Mouse (Mus musculus) heart, embryonic 12.5 days (tissue): ENCODE results near the gene Hrh3. TPM values are rescaled to one million over a fixed set of nuclear protein-coding genes. Genes with fewer than 3 reads are reported as not detected.

Experiments used
- ATAC-seq: fragments of 200-750 bp; cut with Nextera tagmentation; 2 replicates; pipeline ENCODE4 v1.8.0; 2017; ENCODE audit warnings: moderate TSS enrichment, moderate library complexity; ENCODE audit not compliant: insufficient number of reproducible peaks, low FRiP score
- H3K27ac ChIP-seq: fragments of 300-500 bp; sonication (generic); 2 replicates; pipeline ENCODE4 v1.5.1; 2016; ENCODE audit warnings: mild to moderate bottlenecking, moderate library complexity; ENCODE audit not compliant: poor library complexity, severe bottlenecking
- H3K27me3 ChIP-seq: fragments of 300-500 bp; sonication (generic); replicated peaks from 2 replicates; pipeline ENCODE4 v1.6.1; 2016; ENCODE audit warnings: mild to moderate bottlenecking, moderate library complexity
- H3K36me3 ChIP-seq: fragments of 300-500 bp; sonication (generic); 2 replicates; pipeline ENCODE4 v1.6.1; 2016; ENCODE audit warnings: mild to moderate bottlenecking, moderate library complexity
- H3K4me1 ChIP-seq: fragments of 300-500 bp; sonication (generic); replicated peaks from 2 replicates; pipeline ENCODE4 v1.6.1; 2016; ENCODE audit warnings: mild to moderate bottlenecking
- H3K4me2 ChIP-seq: fragments of 300-500 bp; sonication (generic); 2 replicates; pipeline ENCODE4 v1.6.1; 2016; ENCODE audit warnings: mild to moderate bottlenecking, moderate library complexity
- H3K4me3 ChIP-seq: fragments of 300-500 bp; sonication (generic); 2 replicates; pipeline ENCODE4 v1.5.1; 2016; ENCODE audit warnings: mild to moderate bottlenecking
- H3K9ac ChIP-seq: fragments of 300-500 bp; sonication (generic); 2 replicates; pipeline ENCODE4 v1.6.1; 2016; ENCODE audit warnings: mild to moderate bottlenecking, moderate library complexity
- H3K9me3 ChIP-seq: fragments of 300-500 bp; sonication (generic); replicated peaks from 2 replicates; pipeline ENCODE4 v1.6.1; 2016; ENCODE audit warnings: mild to moderate bottlenecking, moderate library complexity
- WGBS: fragments of 180-500 bp; shearing (Covaris S2); methylation state at CpG from one replicate; pipeline ENCODE4 v1.1.7; 2016; 5-methylcytosine and 5-hydroxymethylcytosine counted together
- polyA plus RNA-seq: library from polyadenylated mRNA; unstranded; fragments of >200 nt; fragmentation: Nextera tagmentation; extraction: Ambion mirVana; gene quantifications from 2 replicates; pipeline ENCODE4 v1.2.1, GENCODE M21; 2016

Hrh3 gene
- polyA plus RNA-seq, 1 experiment from 2014 or later, result not detected

GRCm38 (mm10) chr2:180053001-180053400, 51.3 kb downstream of the Hrh3 start:
- Histone ChIP-seq H3K9me3 (no peaks in the 10 kb centered on the region), H3K27ac (no peak overlapping the region), H3K27me3 (no peaks in the 10 kb centered on the region), H3K4me2 (no peak overlapping the region), H3K36me3 (peaks cover 51% of the 10 kb centered on the region), H3K9ac (no peak overlapping the region), H3K4me1 (peaks cover 4% of the 10 kb centered on the region; the same call in 1 of the 2 replicates), H3K4me3 (no peak overlapping the region)
- no peak for ATAC-seq
- 92% methylated on average over 9 of the region's 9 CpGs for WGBS

GRCm38 (mm10) chr2:180051986-180052733, 52.1 kb downstream of the Hrh3 start:
- no peak overlapping the region for H3K9ac ChIP-seq
- peaks cover 43% of the 10 kb centered on the region for H3K36me3 ChIP-seq

GRCm38 (mm10) chr2:180050986-180051385, 53.3 kb downstream of the Hrh3 start:
- H3K27ac ChIP-seq, result no peak overlapping the region
- peaks cover 4% of the 10 kb centered on the region; the same call in 1 of the 2 replicates for H3K4me1 ChIP-seq
- no peak overlapping the region for H3K4me3 ChIP-seq
- H3K9me3 ChIP-seq, result no peaks in the 10 kb centered on the region
- no peak overlapping the region for H3K4me2 ChIP-seq
- WGBS, result 24% methylated on average over 5 of the region's 5 CpGs
- H3K9ac ChIP-seq, result no peak overlapping the region
- no peaks in the 10 kb centered on the region for H3K27me3 ChIP-seq
- ATAC-seq, result peak; percentile 37; the same call in 1 of the 2 replicates
- peaks cover 35% of the 10 kb centered on the region for H3K36me3 ChIP-seq

More at GRCm38 (mm10) chr2:180051986-180052733, 52.1 kb downstream of the Hrh3 start:
- Histone ChIP-seq H3K4me2 (no peak overlapping the region), H3K4me3 (no peak overlapping the region), H3K4me1 (peaks cover 4% of the 10 kb centered on the region; the same call in 1 of the 2 replicates), H3K27ac (no peak overlapping the region), H3K27me3 (no peaks in the 10 kb centered on the region), H3K9me3 (no peaks in the 10 kb centered on the region)
- WGBS, result 83% methylated on average over 14 of the region's 14 CpGs
- no peak for ATAC-seq

Other genes starting within 250 kb of the Hrh3 start
- gene Taf4, start 127.8 kb downstream of the Hrh3 start, polyA plus RNA-seq, result 2.4 and 2.7 TPM in 2 replicates
- gene Lsm14b, start 79.5 kb downstream of the Hrh3 start, polyA plus RNA-seq, result 4.8 and 6.9 TPM in 2 replicates
- 444 and 452 TPM in 2 replicates for gene Psma7, start 62.1 kb downstream of the Hrh3 start, polyA plus RNA-seq
- 4.2 and 4.3 TPM in 2 replicates for gene Ss18l1, start 62.0 kb downstream of the Hrh3 start, polyA plus RNA-seq
- 23.7 and 24.4 TPM in 2 replicates for gene Mtg2, start 33.9 kb downstream of the Hrh3 start, polyA plus RNA-seq
- gene Osbpl2, start 14.8 kb upstream of the Hrh3 start, polyA plus RNA-seq, result 37.2 and 37.5 TPM in 2 replicates
- gene Adrm1, start 67.0 kb upstream of the Hrh3 start, polyA plus RNA-seq, result 150 and 154 TPM in 2 replicates
- gene Lama5, start 121.4 kb upstream of the Hrh3 start, polyA plus RNA-seq, result 31.7 and 38.1 TPM in 2 replicates
- gene Rps21, start 152.9 kb upstream of the Hrh3 start, polyA plus RNA-seq, result 336 and 349 TPM in 2 replicates
- gene Cables2, start 169.0 kb upstream of the Hrh3 start, polyA plus RNA-seq, result 15.8 and 16.2 TPM in 2 replicates
- not detected in 2 replicates for gene Rbbp8nl, start 185.4 kb upstream of the Hrh3 start, polyA plus RNA-seq
- gene Gata5, start 230.2 kb upstream of the Hrh3 start, polyA plus RNA-seq, result 24.7 and 28.4 TPM in 2 replicates